Mouse (Mus musculus) E14TG2a.4 (cell line): ENCODE results near the gene St6galnac3.

ENCODE experiments used
- CTCF ChIP-seq: conservative IDR thresholded peaks from 2 replicates; pipeline ENCODE4 v1.5.1; 2014; ENCODE audit warnings: low read length
- NANOG ChIP-seq: IDR thresholded peaks from 2 replicates; pipeline ENCODE4 v1.6.1; 2014; ENCODE audit warnings: borderline replicate concordance, low read length, mixed read lengths

DNA sequence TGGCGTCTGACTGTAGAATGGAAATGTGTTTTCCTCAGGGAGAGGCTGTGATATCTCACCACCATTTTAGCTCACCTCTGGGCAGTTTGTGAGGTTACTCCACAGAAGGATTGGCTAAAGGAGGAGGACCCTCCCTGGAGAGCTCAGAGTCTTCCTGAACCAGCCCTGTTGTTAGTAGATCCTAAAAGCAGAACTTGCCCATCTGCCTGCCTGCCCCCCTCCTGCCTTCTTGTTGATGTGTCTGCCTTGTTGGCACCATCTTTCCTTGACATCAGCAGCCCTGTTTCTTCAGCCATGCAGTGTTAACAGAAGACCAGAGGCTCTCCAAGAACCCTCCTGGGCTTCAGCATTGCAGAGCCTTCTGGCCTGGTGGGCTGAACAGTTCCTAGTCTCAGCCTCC is 18.1 kb downstream of the St6galnac3 start:
- TF ChIP-seq CTCF: no peak
- no peak for TF ChIP-seq NANOG
